Mouse (Mus musculus): ENCODE data around the gene Cox6b1.

Gene Cox6b1

DNA sequence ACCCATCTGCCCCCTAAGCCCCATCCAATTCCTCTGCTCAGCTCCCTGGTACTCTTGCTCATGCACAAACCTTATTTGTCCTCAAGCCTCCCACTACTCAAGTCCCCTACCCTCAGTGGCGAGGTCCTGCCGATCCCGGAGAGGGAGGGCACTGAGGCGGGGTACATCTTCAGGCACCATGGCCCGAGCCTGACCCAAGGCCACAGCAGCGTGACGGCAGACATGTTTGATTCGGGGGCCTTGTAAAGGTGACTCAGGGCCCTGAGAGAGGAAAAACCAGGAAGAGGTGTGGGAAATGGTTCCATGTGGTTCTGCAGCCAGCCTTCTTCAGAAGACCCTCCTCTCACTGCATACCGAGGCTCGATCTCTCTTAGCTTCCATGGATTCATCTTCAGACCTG is 41.6 kb downstream of the Cox6b1 start:
- DNase-seq, result no peak

- DNase-seq, result no peak
Observed at GRCm38 (mm10) chr7:30581547-30581946, 44.4 kb downstream of the Cox6b1 start.

GRCm38 (mm10) chr7:30579950-30580349 is 46.0 kb downstream of the Cox6b1 start:
- no peak for DNase-seq

DNA sequence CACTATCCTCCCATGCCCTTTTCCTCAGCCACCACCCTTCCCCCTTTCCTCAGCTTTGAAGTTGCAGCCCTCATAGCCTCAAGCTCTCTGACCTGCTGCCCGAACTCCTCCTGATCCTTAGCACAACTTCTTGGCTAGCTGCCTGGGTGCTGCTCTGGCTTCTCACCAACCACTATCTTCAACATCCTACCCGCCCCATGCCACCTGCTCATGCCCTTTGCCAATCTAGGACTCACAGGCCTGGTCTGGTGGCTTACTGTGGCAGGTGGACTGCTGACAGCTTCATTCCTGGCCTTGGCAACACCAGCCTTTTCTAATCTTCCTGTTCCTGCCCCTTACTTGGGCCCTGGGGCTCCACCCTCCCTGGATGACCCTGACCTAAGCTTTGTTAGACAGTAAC is 53.0 kb downstream of the Cox6b1 start:
- DNase-seq, result peak; percentile 74 to 79

- DNase-seq, result no peak
Observed at GRCm38 (mm10) chr7:30572389-30572788, 53.6 kb downstream of the Cox6b1 start.

DNA sequence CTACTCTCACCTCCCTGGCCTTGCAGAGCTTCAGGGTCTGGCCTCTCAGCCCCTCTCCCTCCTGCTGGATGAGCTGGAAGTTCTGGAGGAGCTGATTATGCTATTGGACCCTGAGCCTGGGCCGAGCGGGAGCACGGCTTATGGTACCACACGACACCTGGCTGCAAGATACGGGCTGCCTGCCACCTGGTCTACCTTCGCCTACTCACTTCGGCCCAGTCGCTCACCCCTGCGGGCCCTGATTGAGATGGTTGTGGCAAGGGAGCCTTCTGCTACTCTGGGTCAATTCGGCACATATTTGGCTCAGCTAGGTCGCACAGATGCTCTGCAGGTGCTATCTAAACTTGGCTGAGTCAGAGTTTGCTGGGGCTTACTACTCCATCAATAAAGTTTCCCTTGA is 58.4 kb downstream of the Cox6b1 start:
- DNase-seq, result no peak

All from cerebellum, adult 18-20 months (tissue).